Mouse (Mus musculus) heart, adult 2 months (tissue): ENCODE data around the gene Anks1b. TPM values are rescaled to one million over a fixed set of nuclear protein-coding genes. Genes with fewer than 3 reads are reported as not detected.

Experiments used
- DNase-seq, 2 experiments: peaks; one replicate each; pipeline ENCODE4 v3.0.0; 2021
- H3K27ac ChIP-seq: fragments of 200-600 bp; 2 replicates; pipeline ENCODE4 v1.8.1; 2022
- H3K27me3 ChIP-seq: fragments of 200-500 bp; 2 replicates; pipeline ENCODE4 v1.6.1; 2012; ENCODE audit warnings: mild to moderate bottlenecking, low read length, inconsistent platforms, mixed read lengths; ENCODE audit not compliant: control insufficient read depth, insufficient read depth
- H3K36me3 ChIP-seq: fragments of 200-500 bp; 2 replicates; pipeline ENCODE4 v1.6.1; 2012; ENCODE audit warnings: low read length, inconsistent platforms; ENCODE audit not compliant: control insufficient read depth, insufficient read depth
- H3K4me1 ChIP-seq: fragments of 200-500 bp; 2 replicates; pipeline ENCODE4 v1.6.1; 2011; ENCODE audit warnings: low read length; ENCODE audit not compliant: control insufficient read depth, insufficient read depth
- H3K4me3 ChIP-seq: fragments of 200-600 bp; 2 replicates; pipeline ENCODE4 v1.8.1; 2022
- H3K79me2 ChIP-seq: fragments of 200-500 bp; replicated peaks from 2 replicates; pipeline ENCODE4 v1.6.1; 2012; ENCODE audit warnings: mild to moderate bottlenecking, inconsistent platforms, low read length, moderate library complexity, mixed read lengths; ENCODE audit not compliant: control insufficient read depth, insufficient read depth
- H3K9ac ChIP-seq: fragments of 200-500 bp; 2 replicates; pipeline ENCODE4 v1.6.1; 2012; ENCODE audit warnings: low read depth, mild to moderate bottlenecking, control low read depth, inconsistent platforms, low read length, mixed read lengths
- CTCF ChIP-seq: fragments of 200-600 bp; IDR thresholded peaks from 2 replicates; pipeline ENCODE4 v1.8.1; 2022; ENCODE audit warnings: antibody characterized with exemption, mild to moderate bottlenecking, moderate library complexity
- EP300 ChIP-seq: fragments of 200-500 bp; IDR thresholded peaks from 2 replicates; pipeline ENCODE4 v1.6.1; 2011; ENCODE audit warnings: low read depth, low read length, control low read depth; ENCODE audit not compliant: insufficient read depth
- POLR2A ChIP-seq: fragments of 200-500 bp; IDR thresholded peaks from 2 replicates; pipeline ENCODE4 v1.6.1; 2011; ENCODE audit warnings: mild to moderate bottlenecking, low read depth, low read length, control low read depth; ENCODE audit not compliant: insufficient read depth
- WGBS: fragments of 180-500 bp; shearing (Covaris S2); methylation state at CpG from one replicate; pipeline ENCODE4 v1.1.7; 2018; 5-methylcytosine and 5-hydroxymethylcytosine counted together
- intact Hi-C: fragments of 180-260 bp; cut with DNase I; formaldehyde crosslinking; loops from one replicate; pipeline ENCODE4 v1.15.1; 2025
- polyA plus RNA-seq: library from polyadenylated mRNA; depleted of rRNA; stranded (reverse); fragments of >200 nt; gene quantifications from 2 replicates; pipeline ENCODE4 v1.2.3, GENCODE M21; 2012
- total RNA-seq, 2 experiments: library from RNA; stranded (reverse); gene quantifications; 2 replicates each; pipeline ENCODE4 v1.2.3; 2021

Anks1b gene
- total and polyA plus RNA-seq, 3 experiments: 0.16 to 0.80 (median 0.52) TPM

GRCm38 (mm10) chr10:90689854-90690513 lies 816.7 kb downstream of the Anks1b start:
- WGBS: 56% methylated on average over 11 of the region's 11 CpGs
- Histone ChIP-seq H3K79me2 (no peaks in the 10 kb centered on the region), H3K27me3 (no peaks in the 10 kb centered on the region), H3K9ac (no peak overlapping the region), H3K4me3 (no peak overlapping the region), H3K4me1 (no peaks in the 10 kb centered on the region), H3K27ac (no peak overlapping the region), H3K36me3 (no peaks in the 10 kb centered on the region)
- peak; percentile 14 to 64 for DNase-seq
- TF ChIP-seq EP300: no peak
- TF ChIP-seq CTCF: peak; percentile 93
- intact Hi-C loops: loop anchor here (1.0 to 5.0 kb wide), 3 partner anchors 455 to 609 kb away; no protein-coding TSS in a partner anchor

GRCm38 (mm10) chr10:90696687-90697086 lies 823.4 kb downstream of the Anks1b start:
- TF ChIP-seq POLR2A (no peak), CTCF (no peak), EP300 (no peak)
- no peaks in the 10 kb centered on the region for H3K79me2 ChIP-seq
- no peaks in the 10 kb centered on the region for H3K36me3 ChIP-seq
- no peak for DNase-seq
- WGBS: 51% methylated on average over 5 of the region's 5 CpGs
- no peak overlapping the region for H3K27ac ChIP-seq
- no peak overlapping the region for H3K4me3 ChIP-seq
- H3K4me1 ChIP-seq: no peaks in the 10 kb centered on the region
- H3K27me3 ChIP-seq: no peaks in the 10 kb centered on the region
- no peak overlapping the region for H3K9ac ChIP-seq
- intact Hi-C loops: no loop called here

DNA sequence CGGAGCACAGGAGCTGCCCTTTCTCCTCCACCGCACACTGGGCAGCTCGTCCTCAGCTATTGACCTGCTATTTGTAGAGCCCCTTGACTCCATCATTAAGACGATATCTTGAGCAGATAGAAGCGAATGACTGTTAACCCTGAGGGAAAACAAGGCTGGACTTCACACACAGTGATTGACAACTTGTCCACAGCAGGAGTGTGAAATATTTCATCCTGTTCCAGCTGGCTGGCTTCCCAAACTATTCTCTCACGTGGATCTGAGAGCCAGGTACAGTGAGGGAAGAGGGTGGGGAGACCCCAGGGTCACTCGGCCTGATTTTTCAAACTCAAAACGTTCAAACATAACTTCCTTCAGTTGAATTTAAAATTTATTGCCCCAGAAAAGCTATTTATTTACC lies 824.1 kb downstream of the Anks1b start:
- intact Hi-C loops: no loop called here

DNA sequence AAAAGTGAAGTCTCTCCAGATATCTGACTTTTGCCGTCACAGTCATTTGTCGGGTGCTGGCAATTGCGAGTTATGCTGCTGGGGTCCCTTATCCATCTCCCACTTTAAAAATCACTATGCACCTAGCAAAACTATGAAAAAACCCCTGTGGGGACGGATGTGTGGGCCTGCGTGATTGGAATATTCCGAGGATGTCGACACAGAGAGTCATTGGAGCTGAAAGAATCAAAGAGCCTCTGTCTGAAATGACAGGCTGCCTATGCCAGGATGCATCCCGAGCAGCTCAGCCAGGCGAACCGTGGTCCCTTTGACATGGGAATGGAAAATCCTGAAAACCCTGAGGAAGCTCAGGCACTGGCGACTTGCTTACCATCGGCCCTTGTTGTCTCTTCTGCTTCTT lies 825.9 kb downstream of the Anks1b start:
- TF ChIP-seq POLR2A: no peak
- TF ChIP-seq CTCF: no peak
- TF ChIP-seq EP300: no peak
- DNase-seq: no peak
- Histone ChIP-seq H3K27ac (no peak overlapping the region), H3K36me3 (no peaks in the 10 kb centered on the region), H3K4me1 (no peaks in the 10 kb centered on the region), H3K27me3 (no peaks in the 10 kb centered on the region), H3K9ac (no peak overlapping the region), H3K4me3 (no peak overlapping the region), H3K79me2 (no peaks in the 10 kb centered on the region)
- intact Hi-C loops: no loop called here
- WGBS: 79% methylated on average over 12 of the region's 12 CpGs

More for the DNA sequence above, 824.1 kb downstream of the Anks1b start:
- no peaks in the 10 kb centered on the region for H3K27me3 ChIP-seq
- no peak overlapping the region for H3K27ac ChIP-seq
- no peak overlapping the region for H3K4me3 ChIP-seq
- H3K9ac ChIP-seq: no peak overlapping the region
- H3K79me2 ChIP-seq: no peaks in the 10 kb centered on the region
- WGBS: 45% methylated on average over 8 of the region's 8 CpGs
- H3K4me1 ChIP-seq: no peaks in the 10 kb centered on the region
- DNase-seq: no peak
- TF ChIP-seq POLR2A (no peak), EP300 (no peak), CTCF (no peak)
- H3K36me3 ChIP-seq: no peaks in the 10 kb centered on the region

- Histone ChIP-seq H3K27me3 (no peaks in the 10 kb centered on the region), H3K4me3 (no peak overlapping the region), H3K9ac (no peak overlapping the region), H3K27ac (no peak overlapping the region), H3K4me1 (no peaks in the 10 kb centered on the region), H3K79me2 (no peaks in the 10 kb centered on the region), H3K36me3 (no peaks in the 10 kb centered on the region)
- intact Hi-C loops: no loop called here
- DNase-seq: no peak
- no peak for TF ChIP-seq EP300
- TF ChIP-seq CTCF: no peak
- TF ChIP-seq POLR2A: no peak
- 69% methylated on average over 10 of the region's 10 CpGs for WGBS
These were observed 831.3 kb downstream of the Anks1b start for GRCm38 (mm10) chr10:90704602-90705001.

GRCm38 (mm10) chr10:90708822-90709601 lies 835.7 kb downstream of the Anks1b start:
- Histone ChIP-seq H3K4me3 (no peak overlapping the region), H3K9ac (no peak overlapping the region), H3K36me3 (no peaks in the 10 kb centered on the region), H3K79me2 (no peaks in the 10 kb centered on the region), H3K4me1 (no peaks in the 10 kb centered on the region), H3K27me3 (no peaks in the 10 kb centered on the region), H3K27ac (no peak overlapping the region)
- DNase-seq: no peak
- intact Hi-C loops: no loop called here
- TF ChIP-seq POLR2A (no peak), EP300 (no peak), CTCF (no peak)
- 65% methylated on average over 11 of the region's 11 CpGs for WGBS
